Mouse (Mus musculus): ENCODE data around the gene Igfbp7. TPM values are rescaled to one million over a fixed set of nuclear protein-coding genes. Genes with fewer than 3 reads are reported as not detected.

Gene Igfbp7
- polyA plus RNA-seq, 1 experiment from 2014 or later = 15.6 TPM

DNA sequence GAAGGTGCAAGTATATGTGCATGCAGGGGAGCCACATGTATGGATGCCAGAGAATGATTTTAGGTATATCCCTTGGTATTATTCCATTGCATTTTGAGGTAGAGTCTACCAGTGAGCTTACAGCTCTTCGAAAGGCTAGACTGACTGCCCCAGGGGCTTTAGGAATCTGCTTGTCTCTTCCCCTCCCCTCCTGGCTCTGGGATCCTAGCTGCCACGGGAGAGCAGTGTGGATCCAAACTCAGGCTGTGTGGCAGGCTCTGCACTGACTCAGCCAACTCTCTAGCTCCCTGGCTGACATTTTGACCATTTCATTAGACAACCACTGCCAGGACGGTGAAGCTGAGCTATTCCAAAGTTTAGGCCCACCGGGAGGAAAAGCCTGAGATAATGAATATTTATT is 32.3 kb downstream of the Igfbp7 start:
- no peaks in the 10 kb centered on the region for H3K27me3 ChIP-seq
- H3K36me3 ChIP-seq = no peaks in the 10 kb centered on the region
- H3K4me3 ChIP-seq (replicated peaks) = no peak overlapping the region
- H3K4me1 ChIP-seq (replicated peaks) = 0 out of 2 replicates have a peak, but pooled peaks cover 4% of the 10 kb centered on the region
- DNase-seq = no peak
- 57% methylated on average over 4 of the region's 4 CpGs for WGBS (ENCODE audit: insufficient replicate concordance)
- no peak overlapping the region for H3K4me2 ChIP-seq
- H3K9ac ChIP-seq = no peak overlapping the region
- H3K9me3 ChIP-seq (replicated peaks) = no peaks in the 10 kb centered on the region
- no peak overlapping the region for H3K27ac ChIP-seq
- no peak for ATAC-seq (ENCODE audit: low read depth)

DNA sequence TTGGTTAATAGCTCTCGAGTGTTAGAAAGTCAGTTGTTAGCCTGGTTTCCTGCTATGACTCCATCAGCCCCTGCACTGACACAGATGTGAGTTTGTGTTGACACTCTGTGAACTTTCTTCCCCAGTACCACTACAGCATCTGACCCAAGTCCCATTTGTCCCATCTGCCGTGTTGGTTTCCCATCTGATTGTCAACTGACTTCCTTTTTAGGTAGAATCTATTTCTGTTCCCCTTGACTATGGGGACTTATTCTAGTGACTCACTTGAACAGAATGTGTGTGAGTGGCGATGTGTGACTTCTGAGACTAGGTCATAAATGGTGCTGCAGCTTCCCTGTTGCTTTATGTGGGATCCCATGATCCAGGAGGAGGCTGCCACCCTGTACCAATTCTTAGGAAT is 32.9 kb downstream of the Igfbp7 start:
- no peaks in the 10 kb centered on the region for H3K9me3 ChIP-seq (replicated peaks)
- no peak for ATAC-seq (ENCODE audit: low read depth)
- H3K27ac ChIP-seq = no peak overlapping the region
- 22% methylated on average over 3 of the region's 3 CpGs for WGBS (ENCODE audit: insufficient replicate concordance)
- peaks cover 7% of the 10 kb centered on the region for H3K4me1 ChIP-seq (replicated peaks)
- no peaks in the 10 kb centered on the region for H3K36me3 ChIP-seq
- no peak overlapping the region for H3K4me3 ChIP-seq (replicated peaks)
- no peaks in the 10 kb centered on the region for H3K27me3 ChIP-seq
- no peak overlapping the region for H3K9ac ChIP-seq
- H3K4me2 ChIP-seq = no peak overlapping the region
- no peak for DNase-seq

DNA sequence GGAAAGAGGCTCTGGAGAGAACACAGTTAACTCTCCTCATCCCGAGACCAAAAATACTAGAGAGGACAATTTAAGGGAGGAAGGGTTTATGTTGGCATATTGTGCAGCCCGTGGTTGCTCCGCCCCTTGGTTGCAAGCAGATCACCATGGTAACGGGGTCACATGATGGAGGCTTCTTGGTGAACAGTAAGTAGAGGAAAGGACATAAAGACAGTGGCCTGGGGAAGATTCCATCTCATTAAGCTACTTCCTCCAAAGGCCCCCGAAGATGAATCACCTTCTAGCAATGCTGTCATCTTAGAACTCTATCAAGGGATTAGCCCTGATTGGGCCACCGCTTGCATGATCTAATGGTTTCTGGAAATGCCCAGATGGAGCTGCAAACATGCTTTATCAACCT is 35.1 kb downstream of the Igfbp7 start:
- H3K9ac ChIP-seq = no peak overlapping the region
- no peaks in the 10 kb centered on the region for H3K27me3 ChIP-seq
- ATAC-seq (ENCODE audit: low read depth) (no peak), DNase-seq (no peak)
- no peaks in the 10 kb centered on the region for H3K9me3 ChIP-seq (replicated peaks)
- H3K36me3 ChIP-seq = no peaks in the 10 kb centered on the region
- no peak overlapping the region for H3K4me3 ChIP-seq (replicated peaks)
- H3K4me1 ChIP-seq (replicated peaks) = peaks cover 13% of the 10 kb centered on the region
- 26% methylated on average over 6 of the region's 6 CpGs for WGBS (ENCODE audit: insufficient replicate concordance)
- no peak overlapping the region for H3K27ac ChIP-seq
- no peak overlapping the region for H3K4me2 ChIP-seq

GRCm38 (mm10) chr5:77372242-77372641 is 35.6 kb downstream of the Igfbp7 start:
- H3K9ac ChIP-seq = no peak overlapping the region
- H3K4me1 ChIP-seq (replicated peaks) = peaks cover 13% of the 10 kb centered on the region
- no peak overlapping the region for H3K4me3 ChIP-seq (replicated peaks)
- ATAC-seq (ENCODE audit: low read depth) = no peak
- no peaks in the 10 kb centered on the region for H3K27me3 ChIP-seq
- no peak for DNase-seq
- H3K27ac ChIP-seq = no peak overlapping the region
- H3K36me3 ChIP-seq = no peaks in the 10 kb centered on the region
- H3K9me3 ChIP-seq (replicated peaks) = no peaks in the 10 kb centered on the region
- 40% methylated on average over 7 of the region's 7 CpGs for WGBS (ENCODE audit: insufficient replicate concordance)
- H3K4me2 ChIP-seq = no peak overlapping the region

DNA sequence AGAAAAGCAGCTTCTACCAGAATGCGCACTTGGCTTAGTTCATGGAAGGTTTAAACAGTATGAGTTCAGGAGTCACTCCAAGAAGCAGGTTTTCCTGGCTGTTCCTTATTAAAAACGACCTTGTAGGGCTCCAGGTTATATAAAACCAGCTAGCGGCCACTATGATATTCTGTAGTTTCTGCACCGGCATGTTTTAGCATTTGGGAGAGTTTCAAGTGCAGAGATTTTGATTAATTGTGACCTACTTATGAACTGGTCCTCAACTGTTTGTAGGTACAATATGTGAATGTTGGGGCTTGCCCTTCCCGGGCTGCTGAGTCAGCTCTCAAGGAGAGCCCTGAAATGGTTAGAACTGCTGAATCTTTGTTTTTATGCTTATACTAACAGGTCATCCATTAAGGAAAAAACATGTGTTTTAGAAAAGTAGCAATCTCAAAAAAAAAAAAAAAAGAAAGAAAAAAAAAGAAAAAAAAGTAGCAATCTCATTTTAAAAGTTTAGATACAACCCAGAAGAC is 37.4 kb downstream of the Igfbp7 start:
- H3K9ac ChIP-seq = no peak overlapping the region
- no peak for DNase-seq
- H3K36me3 ChIP-seq = no peaks in the 10 kb centered on the region
- no peak for ATAC-seq (ENCODE audit: low read depth)
- H3K27ac ChIP-seq = no peak overlapping the region
- H3K4me2 ChIP-seq = no peak overlapping the region
- no peaks in the 10 kb centered on the region for H3K27me3 ChIP-seq
- peaks cover 13% of the 10 kb centered on the region for H3K4me1 ChIP-seq (replicated peaks)
- 61% methylated on average over 5 of the region's 5 CpGs for WGBS (ENCODE audit: insufficient replicate concordance)
- H3K4me3 ChIP-seq (replicated peaks) = no peak overlapping the region
- no peaks in the 10 kb centered on the region for H3K9me3 ChIP-seq (replicated peaks)

DNA sequence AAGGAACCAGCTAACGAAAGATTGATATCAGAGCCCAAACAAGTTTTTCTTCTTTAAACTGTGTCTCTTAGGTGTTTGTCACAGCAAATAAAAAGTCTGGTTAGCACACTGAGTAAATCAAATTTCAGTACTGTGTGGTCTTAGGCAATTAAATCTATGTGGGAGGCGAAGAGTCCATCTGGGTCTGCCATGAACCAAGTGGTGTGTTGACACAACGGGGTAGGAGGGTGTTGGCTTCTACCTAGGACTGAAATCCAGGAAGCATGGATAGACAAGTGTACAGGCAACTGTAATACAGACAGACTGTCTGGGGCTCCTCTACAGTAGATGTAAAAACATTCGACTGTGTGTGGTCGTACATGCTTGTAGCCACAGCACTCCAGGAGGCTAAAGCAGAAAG is 38.4 kb downstream of the Igfbp7 start:
- WGBS (ENCODE audit: insufficient replicate concordance) = 53% methylated on average over 5 of the region's 5 CpGs
- no peak for ATAC-seq (ENCODE audit: low read depth)

DNA sequence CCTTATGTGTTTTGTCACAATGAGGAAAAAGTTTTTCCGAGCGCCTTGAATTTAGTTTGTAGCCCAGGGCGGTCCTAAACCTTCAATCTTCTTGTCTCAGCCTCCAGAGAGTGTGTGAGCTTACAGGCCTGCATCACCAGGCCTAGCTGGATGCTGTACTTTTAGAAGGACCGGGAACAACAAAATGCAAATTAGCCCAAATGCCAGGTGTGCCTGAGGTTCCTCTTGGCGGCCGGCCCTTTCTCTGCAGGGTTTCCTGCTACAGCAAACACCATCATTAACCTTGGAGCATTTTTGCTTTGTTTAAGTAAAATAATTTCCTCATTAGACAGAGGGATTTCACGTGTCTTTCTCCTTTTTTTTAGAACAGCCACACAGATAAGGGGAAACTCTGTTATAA is 39.6 kb downstream of the Igfbp7 start:
- no peak overlapping the region for H3K9ac ChIP-seq
- H3K36me3 ChIP-seq = no peaks in the 10 kb centered on the region
- no peaks in the 10 kb centered on the region for H3K9me3 ChIP-seq (replicated peaks)
- WGBS (ENCODE audit: insufficient replicate concordance) = 48% methylated on average over 7 of the region's 7 CpGs
- H3K4me3 ChIP-seq (replicated peaks) = no peak overlapping the region
- H3K27ac ChIP-seq = no peak overlapping the region
- no peak for DNase-seq
- no peaks in the 10 kb centered on the region for H3K27me3 ChIP-seq
- no peak for ATAC-seq (ENCODE audit: low read depth)
- H3K4me1 ChIP-seq (replicated peaks) = peaks cover 11% of the 10 kb centered on the region
- H3K4me2 ChIP-seq = no peak overlapping the region

More for the DNA sequence above, 38.4 kb downstream of the Igfbp7 start:
- H3K9ac ChIP-seq = no peak overlapping the region
- H3K4me3 ChIP-seq (replicated peaks) = no peak overlapping the region
- H3K4me2 ChIP-seq = no peak overlapping the region
- no peak overlapping the region for H3K27ac ChIP-seq
- no peaks in the 10 kb centered on the region for H3K9me3 ChIP-seq (replicated peaks)
- no peak for DNase-seq
- H3K27me3 ChIP-seq = no peaks in the 10 kb centered on the region
- no peaks in the 10 kb centered on the region for H3K36me3 ChIP-seq
- H3K4me1 ChIP-seq (replicated peaks) = peaks cover 13% of the 10 kb centered on the region

- Histone ChIP-seq H3K4me3 (replicated peaks) (no peak overlapping the region), H3K27me3 (no peaks in the 10 kb centered on the region), H3K9ac (no peak overlapping the region), H3K4me2 (no peak overlapping the region), H3K27ac (no peak overlapping the region), H3K4me1 (replicated peaks) (peaks cover 11% of the 10 kb centered on the region), H3K9me3 (replicated peaks) (no peaks in the 10 kb centered on the region), H3K36me3 (no peaks in the 10 kb centered on the region)
- WGBS (ENCODE audit: insufficient replicate concordance) = 34% methylated on average over 12 of the region's 12 CpGs
- DNase-seq = no peak
- ATAC-seq (ENCODE audit: low read depth) = no peak
These were observed 40.2 kb downstream of the Igfbp7 start for GRCm38 (mm10) chr5:77367682-77368081.

- DNase-seq (no peak), ATAC-seq (ENCODE audit: low read depth) (no peak)
- Histone ChIP-seq H3K4me3 (replicated peaks) (no peak overlapping the region), H3K4me2 (no peak overlapping the region), H3K9me3 (replicated peaks) (no peaks in the 10 kb centered on the region), H3K9ac (no peak overlapping the region), H3K27me3 (no peaks in the 10 kb centered on the region), H3K27ac (no peak overlapping the region), H3K4me1 (replicated peaks) (peaks cover 11% of the 10 kb centered on the region), H3K36me3 (no peaks in the 10 kb centered on the region)
- 72% methylated on average over 1 of the region's 1 CpGs for WGBS (ENCODE audit: insufficient replicate concordance)
These were observed 40.7 kb downstream of the Igfbp7 start for GRCm38 (mm10) chr5:77367145-77367544.

DNA sequence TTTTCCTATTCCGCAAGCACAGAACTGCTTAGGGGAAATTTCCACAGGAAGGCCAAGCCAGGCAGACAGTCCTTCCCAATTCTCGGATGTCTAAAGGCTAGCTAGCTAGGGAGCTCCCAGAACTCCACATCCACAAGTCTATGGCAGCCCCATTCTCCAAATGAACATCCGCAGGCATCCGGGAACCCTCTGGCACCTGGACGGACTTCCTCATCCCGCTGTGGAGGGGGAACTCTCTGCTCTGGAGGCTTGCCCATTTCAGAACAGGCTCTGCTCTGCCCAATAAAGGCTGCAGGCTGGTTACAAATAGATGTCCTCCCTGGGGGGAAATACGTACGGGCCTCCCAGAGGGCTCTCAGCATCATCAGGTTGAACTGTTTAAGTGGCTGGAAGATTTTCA is 41.5 kb downstream of the Igfbp7 start:
- Histone ChIP-seq H3K36me3 (no peaks in the 10 kb centered on the region), H3K9me3 (replicated peaks) (no peaks in the 10 kb centered on the region), H3K9ac (no peak overlapping the region), H3K4me1 (replicated peaks) (peaks cover 9% of the 10 kb centered on the region), H3K27me3 (no peaks in the 10 kb centered on the region), H3K4me2 (no peak overlapping the region), H3K27ac (no peak overlapping the region), H3K4me3 (replicated peaks) (no peak overlapping the region)
- WGBS (ENCODE audit: insufficient replicate concordance) = 75% methylated on average over 8 of the region's 8 CpGs
- ATAC-seq (ENCODE audit: low read depth) (no peak), DNase-seq (no peak)

GRCm38 (mm10) chr5:77364443-77365038 is 43.3 kb downstream of the Igfbp7 start:
- no peak overlapping the region for H3K4me2 ChIP-seq
- no peak overlapping the region for H3K4me3 ChIP-seq (replicated peaks)
- DNase-seq (no peak), ATAC-seq (ENCODE audit: low read depth) (no peak)
- H3K9ac ChIP-seq = no peak overlapping the region
- peaks cover 2% of the 10 kb centered on the region for H3K4me1 ChIP-seq (replicated peaks)
- H3K9me3 ChIP-seq (replicated peaks) = no peaks in the 10 kb centered on the region
- no peak overlapping the region for H3K27ac ChIP-seq
- no peaks in the 10 kb centered on the region for H3K36me3 ChIP-seq
- 73% methylated on average over 3 of the region's 3 CpGs for WGBS (ENCODE audit: insufficient replicate concordance)
- no peaks in the 10 kb centered on the region for H3K27me3 ChIP-seq

GRCm38 (mm10) chr5:77363650-77364049 is 44.2 kb downstream of the Igfbp7 start:
- Histone ChIP-seq H3K4me2 (no peak overlapping the region), H3K4me1 (replicated peaks) (peaks cover 2% of the 10 kb centered on the region), H3K9me3 (replicated peaks) (no peaks in the 10 kb centered on the region), H3K36me3 (no peaks in the 10 kb centered on the region), H3K27me3 (no peaks in the 10 kb centered on the region), H3K4me3 (replicated peaks) (no peak overlapping the region), H3K9ac (no peak overlapping the region), H3K27ac (no peak overlapping the region)
- ATAC-seq (ENCODE audit: low read depth) (no peak), DNase-seq (no peak)
- WGBS (ENCODE audit: insufficient replicate concordance) = 67% methylated on average over 6 of the region's 6 CpGs

Data from liver, embryonic 13.5 days (tissue).